Mouse (Mus musculus): ENCODE results near the gene Ldlrad3. TPM values are rescaled to one million over a fixed set of nuclear protein-coding genes. Genes with fewer than 3 reads are reported as not detected.

Ldlrad3 gene
- polyA plus RNA-seq, 1 experiment from 2014 or later: 48.3 TPM

GRCm38 (mm10) chr2:102134510-102135262, 51.5 kb downstream of the Ldlrad3 start:
- peak; percentile 82 for ATAC-seq (ENCODE audit: low read depth)
- Histone ChIP-seq H3K4me3 (no peak overlapping the region), H3K27ac (replicated peaks) (peak overlapping the region; percentile 74), H3K27me3 (no peaks in the 10 kb centered on the region), H3K36me3 (no peaks in the 10 kb centered on the region), H3K9ac (peak overlapping the region; percentile 43; the same call in 1 of the 2 replicates), H3K4me2 (no peak overlapping the region), H3K4me1 (replicated peaks) (peaks cover 88% of the 10 kb centered on the region), H3K9me3 (no peaks in the 10 kb centered on the region)
- WGBS: 44% methylated on average over 9 of the region's 9 CpGs

GRCm38 (mm10) chr2:102132945-102133558, 53.1 kb downstream of the Ldlrad3 start:
- no peak for ATAC-seq (ENCODE audit: low read depth)
- 0 out of 2 replicates have a peak overlapping the region, but pooled peaks have one; percentile 6 for H3K27ac ChIP-seq (replicated peaks)
- no peak overlapping the region for H3K4me3 ChIP-seq
- H3K4me2 ChIP-seq: no peak overlapping the region
- H3K36me3 ChIP-seq: no peaks in the 10 kb centered on the region
- no peaks in the 10 kb centered on the region for H3K9me3 ChIP-seq
- peaks cover 90% of the 10 kb centered on the region for H3K4me1 ChIP-seq (replicated peaks)
- H3K9ac ChIP-seq: no peak overlapping the region
- no peaks in the 10 kb centered on the region for H3K27me3 ChIP-seq
- WGBS: 64% methylated on average over 10 of the region's 10 CpGs

DNA sequence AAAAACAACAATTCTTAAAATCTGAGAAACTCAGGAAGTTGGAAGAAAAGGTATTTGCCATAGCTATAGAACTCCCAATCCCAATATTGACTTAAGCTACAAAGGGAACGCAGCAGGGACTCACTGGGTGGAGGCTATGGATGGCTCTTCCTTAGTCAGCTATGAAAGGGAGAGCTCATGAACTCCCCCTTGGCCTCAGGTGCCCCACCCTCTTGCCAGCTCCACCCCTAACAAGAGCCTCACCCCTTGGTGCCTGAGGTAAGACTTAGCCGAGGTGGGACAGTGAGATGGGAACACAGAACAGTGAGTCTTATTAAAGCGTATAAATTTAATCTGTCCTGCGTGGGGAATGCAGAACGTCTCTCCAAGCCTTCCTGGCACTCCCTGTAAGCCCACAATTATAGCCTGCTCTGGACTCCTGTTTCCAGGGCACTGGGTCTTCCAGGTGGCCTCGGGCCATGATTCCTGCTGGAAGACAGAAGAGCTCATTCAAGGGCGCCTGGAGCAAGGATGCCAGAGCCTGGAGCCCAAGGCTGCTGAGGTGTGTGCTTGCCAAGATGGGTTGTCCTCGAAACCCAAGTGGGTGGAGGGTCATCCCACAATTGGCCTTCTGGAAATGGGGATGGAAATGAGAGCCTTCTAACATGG, 55.9 kb downstream of the Ldlrad3 start:
- Histone ChIP-seq H3K27me3 (no peaks in the 10 kb centered on the region), H3K9me3 (no peaks in the 10 kb centered on the region), H3K4me3 (no peak overlapping the region), H3K4me2 (no peak overlapping the region), H3K36me3 (no peaks in the 10 kb centered on the region), H3K9ac (no peak overlapping the region), H3K4me1 (replicated peaks) (peaks cover 68% of the 10 kb centered on the region), H3K27ac (replicated peaks) (no peak overlapping the region)
- no peak for ATAC-seq (ENCODE audit: low read depth)
- WGBS: 77% methylated on average over 8 of the region's 8 CpGs

DNA sequence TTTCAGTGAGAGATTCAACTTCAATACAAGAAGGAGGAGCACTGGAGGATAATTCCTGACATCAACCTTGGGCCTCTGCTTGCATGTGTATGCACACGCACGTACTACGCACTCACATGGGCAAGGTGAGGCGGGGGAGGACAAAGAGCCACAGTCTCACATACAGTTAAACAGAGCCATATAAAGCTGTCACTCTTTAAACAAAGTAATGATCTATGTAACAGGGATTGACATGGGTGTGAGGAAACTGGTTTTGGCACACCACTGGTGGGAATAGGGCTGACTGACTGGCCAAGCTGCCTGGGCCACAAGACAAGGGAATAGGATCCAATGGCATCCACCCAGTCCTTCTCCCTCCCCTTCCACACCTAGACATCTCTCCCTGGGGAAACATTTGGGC, 57.0 kb downstream of the Ldlrad3 start:
- no peaks in the 10 kb centered on the region for H3K27me3 ChIP-seq
- H3K36me3 ChIP-seq: no peaks in the 10 kb centered on the region
- no peak for ATAC-seq (ENCODE audit: low read depth)
- peak overlapping the region; percentile 13; the same call in 1 of the 2 replicates for H3K27ac ChIP-seq (replicated peaks)
- H3K4me3 ChIP-seq: no peak overlapping the region
- H3K9ac ChIP-seq: no peak overlapping the region
- no peaks in the 10 kb centered on the region for H3K9me3 ChIP-seq
- WGBS: 89% methylated on average over 4 of the region's 4 CpGs
- H3K4me2 ChIP-seq: no peak overlapping the region
- H3K4me1 ChIP-seq (replicated peaks): peaks cover 62% of the 10 kb centered on the region

GRCm38 (mm10) chr2:102128500-102129030, 57.6 kb downstream of the Ldlrad3 start:
- no peak overlapping the region for H3K4me3 ChIP-seq
- H3K36me3 ChIP-seq: no peaks in the 10 kb centered on the region
- peaks cover 56% of the 10 kb centered on the region for H3K4me1 ChIP-seq (replicated peaks)
- WGBS: 65% methylated on average over 14 of the region's 14 CpGs
- no peak overlapping the region for H3K9ac ChIP-seq
- ATAC-seq (ENCODE audit: low read depth): no peak
- H3K27ac ChIP-seq (replicated peaks): no peak overlapping the region
- H3K4me2 ChIP-seq: no peak overlapping the region
- H3K27me3 ChIP-seq: no peaks in the 10 kb centered on the region
- no peaks in the 10 kb centered on the region for H3K9me3 ChIP-seq

- WGBS: 82% methylated on average over 8 of the region's 8 CpGs
- ATAC-seq (ENCODE audit: low read depth): no peak
- H3K36me3 ChIP-seq: no peaks in the 10 kb centered on the region
- H3K9ac ChIP-seq: no peak overlapping the region
- H3K4me3 ChIP-seq: no peak overlapping the region
- H3K9me3 ChIP-seq: no peaks in the 10 kb centered on the region
- H3K4me1 ChIP-seq (replicated peaks): peaks cover 50% of the 10 kb centered on the region
- H3K4me2 ChIP-seq: no peak overlapping the region
- H3K27ac ChIP-seq (replicated peaks): no peak overlapping the region
- H3K27me3 ChIP-seq: no peaks in the 10 kb centered on the region
Measured at GRCm38 (mm10) chr2:102127791-102128387, 58.3 kb downstream of the Ldlrad3 start.

GRCm38 (mm10) chr2:102127221-102127620, 59.0 kb downstream of the Ldlrad3 start:
- Histone ChIP-seq H3K36me3 (no peaks in the 10 kb centered on the region), H3K4me2 (no peak overlapping the region), H3K9me3 (no peaks in the 10 kb centered on the region), H3K4me1 (replicated peaks) (peaks cover 48% of the 10 kb centered on the region), H3K4me3 (no peak overlapping the region), H3K27ac (replicated peaks) (no peak overlapping the region), H3K27me3 (no peaks in the 10 kb centered on the region), H3K9ac (no peak overlapping the region)
- no peak for ATAC-seq (ENCODE audit: low read depth)
- WGBS: 75% methylated on average over 9 of the region's 9 CpGs

- no peak overlapping the region for H3K4me3 ChIP-seq
- H3K27ac ChIP-seq (replicated peaks): no peak overlapping the region
- H3K9me3 ChIP-seq: no peaks in the 10 kb centered on the region
- peaks cover 53% of the 10 kb centered on the region for H3K4me1 ChIP-seq (replicated peaks)
- H3K27me3 ChIP-seq: no peaks in the 10 kb centered on the region
- no peak overlapping the region for H3K4me2 ChIP-seq
- WGBS: 85% methylated on average over 7 of the region's 7 CpGs
- ATAC-seq (ENCODE audit: low read depth): no peak
- H3K36me3 ChIP-seq: no peaks in the 10 kb centered on the region
- H3K9ac ChIP-seq: no peak overlapping the region
Measured at GRCm38 (mm10) chr2:102126076-102126475, 60.1 kb downstream of the Ldlrad3 start.

GRCm38 (mm10) chr2:102125042-102125441, 61.1 kb downstream of the Ldlrad3 start:
- Histone ChIP-seq H3K9ac (no peak overlapping the region), H3K36me3 (no peaks in the 10 kb centered on the region), H3K4me1 (replicated peaks) (peaks cover 51% of the 10 kb centered on the region), H3K4me2 (no peak overlapping the region), H3K9me3 (no peaks in the 10 kb centered on the region), H3K27ac (replicated peaks) (no peak overlapping the region), H3K27me3 (no peaks in the 10 kb centered on the region), H3K4me3 (no peak overlapping the region)
- WGBS: 69% methylated on average over 4 of the region's 4 CpGs
- ATAC-seq (ENCODE audit: low read depth): no peak

DNA sequence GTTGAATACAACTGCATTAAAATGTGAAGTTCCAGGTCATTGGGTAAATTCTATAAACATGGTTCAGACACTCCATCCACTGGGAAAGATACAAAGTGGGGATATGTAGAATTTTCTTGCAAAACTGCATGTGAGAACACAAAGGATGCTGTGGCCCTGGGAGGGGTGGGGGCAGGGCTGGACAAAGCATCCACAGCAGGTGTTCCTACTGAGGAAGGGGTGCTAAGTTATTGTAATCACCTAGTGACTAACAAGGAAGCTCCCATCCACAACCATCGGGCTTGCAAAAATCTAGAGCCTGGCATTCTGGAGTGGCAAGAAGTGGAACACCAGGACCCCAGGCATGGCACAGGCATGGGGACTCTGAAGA, 64.1 kb downstream of the Ldlrad3 start:
- Histone ChIP-seq H3K9ac (0 out of 2 replicates have a peak overlapping the region, but pooled peaks have one; percentile 18), H3K27me3 (no peaks in the 10 kb centered on the region), H3K4me2 (no peak overlapping the region), H3K4me3 (no peak overlapping the region), H3K27ac (replicated peaks) (peak overlapping the region; percentile 64), H3K36me3 (no peaks in the 10 kb centered on the region), H3K4me1 (replicated peaks) (peaks cover 56% of the 10 kb centered on the region), H3K9me3 (no peaks in the 10 kb centered on the region)
- no peak for ATAC-seq (ENCODE audit: low read depth)
- 47% methylated on average over 1 of the region's 1 CpGs for WGBS

- H3K4me1 ChIP-seq (replicated peaks): peaks cover 62% of the 10 kb centered on the region
- H3K27ac ChIP-seq (replicated peaks): peak overlapping the region; percentile 64
- H3K4me2 ChIP-seq: no peak overlapping the region
- no peaks in the 10 kb centered on the region for H3K9me3 ChIP-seq
- no peak for ATAC-seq (ENCODE audit: low read depth)
- no peaks in the 10 kb centered on the region for H3K36me3 ChIP-seq
- WGBS: 33% methylated on average over 4 of the region's 4 CpGs
- H3K4me3 ChIP-seq: no peak overlapping the region
- no peaks in the 10 kb centered on the region for H3K27me3 ChIP-seq
- peak overlapping the region; percentile 18; the same call in 1 of the 2 replicates for H3K9ac ChIP-seq
Measured at GRCm38 (mm10) chr2:102121440-102122145, 64.6 kb downstream of the Ldlrad3 start.
